ENCODE assay signal across 22 mouse cellular contexts in genomic region chr1:169103113-169103512, GRCm38 (mm10).
DNase-seq lines count a peak whose midpoint lies in the region; ATAC-seq and TF ChIP-seq lines count a peak whose summit lies in the region.
"Had no signal": no experiment of that assay in that cellular context is flagged by ENCODE, and none has a peak within 500 bp of the region (broad histone marks: within the 10 kb centered on the region; RNA-seq: fewer than 3 reads in every experiment).

No protein-coding gene starts in this region.

- no peak for TF ChIP-seq POLR2A in brain, embryonic 14.5 days (IDR thresholded peaks at IDR 0.05; ENCODE audit: borderline replicate concordance, extremely low read depth, insufficient read depth, insufficient read length, poor library complexity, severe bottlenecking)

- no peaks in the 10 kb centered on the region for H3K4me1 ChIP-seq in hindbrain, postnatal 0 days (ENCODE audit: insufficient read depth, low read length)
- no peaks in the 10 kb centered on the region for H3K4me1 ChIP-seq in hindbrain, embryonic 11.5 days (replicated peaks; ENCODE audit: control insufficient read depth, insufficient read depth, low read length)
- peaks cover 5% of the 10 kb centered on the region; the same call in 1 of the 2 replicates for H3K4me1 ChIP-seq in lung, embryonic 14.5 days (ENCODE audit: insufficient read depth)
- H3K4me1 ChIP-seq: embryonic facial prominence, embryonic 10.5 days; hindbrain, embryonic 12.5 days; liver, embryonic 15.5 days had no signal

- POLR2A ChIA-PET in Patski (lab: Charles Lee), result no interaction called here

- no peaks in the 10 kb centered on the region for H3K36me3 ChIP-seq in hindbrain, postnatal 0 days (ENCODE audit: insufficient read depth, low read length)
- no peaks in the 10 kb centered on the region for H3K36me3 ChIP-seq in hindbrain, embryonic 11.5 days (ENCODE audit: control insufficient read depth, insufficient read depth, low read length)
- H3K36me3 ChIP-seq in lung, embryonic 14.5 days (ENCODE audit: insufficient read depth), result no peaks in the 10 kb centered on the region
- H3K36me3 ChIP-seq: embryonic facial prominence, embryonic 10.5 days; hindbrain, embryonic 12.5 days; limb, embryonic 10.5 days; liver, embryonic 15.5 days; midbrain, embryonic 12.5 days had no signal

- H3K27me3 ChIP-seq in hindbrain, postnatal 0 days (ENCODE audit: insufficient read depth, low read length), result no peaks in the 10 kb centered on the region
- no peaks in the 10 kb centered on the region for H3K27me3 ChIP-seq in hindbrain, embryonic 11.5 days (ENCODE audit: control insufficient read depth, insufficient read depth, low read length)
- no peaks in the 10 kb centered on the region for H3K27me3 ChIP-seq in lung, embryonic 14.5 days (ENCODE audit: insufficient read depth, low read length)
- H3K27me3 ChIP-seq in Patski, result no peaks in the 10 kb centered on the region
- H3K27me3 ChIP-seq: hindbrain, embryonic 12.5 days; liver, embryonic 15.5 days; midbrain, embryonic 12.5 days had no signal

- no peak for ATAC-seq in hindbrain, postnatal 0 days
- no peak for ATAC-seq in hindbrain, embryonic 11.5 days (ENCODE audit: low FRiP score)
- ATAC-seq in lung, embryonic 14.5 days (ENCODE audit: insufficient read depth), result no peak
- ATAC-seq in Patski, result no peak

- peak; percentile 26 for TF ChIP-seq CTCF in hindbrain, postnatal 0 days (IDR thresholded peaks at IDR 0.05; ENCODE audit: low read depth)
- TF ChIP-seq CTCF in lung, embryonic 14.5 days (IDR thresholded peaks at IDR 0.05; ENCODE audit: low read depth), result no peak
- peak; percentile 13 for TF ChIP-seq CTCF in Patski (IDR thresholded peaks at IDR 0.05)
- no peak for TF ChIP-seq CTCF in brain, embryonic 14.5 days (IDR thresholded peaks at IDR 0.05; ENCODE audit: borderline replicate concordance, extremely low read depth, insufficient read depth, insufficient read length)

- DNase-seq in hindbrain, postnatal 0 days (ENCODE audit: low spot score), result peak; percentile 15
- no peak for DNase-seq in hindbrain, embryonic 11.5 days (ENCODE audit: low spot score)
- peak; percentile 34 for DNase-seq in lung, embryonic 14.5 days
- DNase-seq in lung, postnatal 4 days, result no peak
- DNase-seq in Patski (ENCODE audit: low read depth, low spot score), result no peak
- peak; percentile 43 for DNase-seq in brain, embryonic 14.5 days (ENCODE audit: low read depth)
- DNase-seq in adrenal gland, postnatal 36 days, result no peak
- DNase-seq: adrenal gland, postnatal 25 days; cerebellum, adult 11-12 months; heart, postnatal 10 days; kidney, adult 11 months; kidney, postnatal 36 days; liver; lung, postnatal 10 days; right cerebral cortex, postnatal 4 days; thymus, postnatal 25 days had no signal

- 62% methylated on average over 2 of the region's 2 CpGs for WGBS in hindbrain, postnatal 0 days
- WGBS in hindbrain, embryonic 11.5 days, result 78% methylated on average over 2 of the region's 2 CpGs
- WGBS in lung, embryonic 14.5 days, result 52% methylated on average over 2 of the region's 2 CpGs

- in situ Hi-C loops in Patski (cut with MboI; ENCODE audit: low pct_unique_long_range_greater_than_20kb), result no loop called here

- H3K27ac ChIP-seq in hindbrain, postnatal 0 days, result no peak overlapping the region
- no peak overlapping the region for H3K27ac ChIP-seq in hindbrain, embryonic 11.5 days (ENCODE audit: low read depth, low read length)
- no peak overlapping the region for H3K27ac ChIP-seq in lung, embryonic 14.5 days (ENCODE audit: low read depth)
- H3K27ac ChIP-seq: embryonic facial prominence, embryonic 10.5 days; hindbrain, embryonic 12.5 days; limb, embryonic 10.5 days; liver, embryonic 15.5 days; midbrain, embryonic 12.5 days had no signal

- CTCF ChIA-PET in Patski (lab: Charles Lee), result interaction anchor here (1.4 kb wide), 1 partner anchor 11 kb away, joined by 3 read pairs; no protein-coding TSS in a partner anchor

- no peak overlapping the region for H3K4me3 ChIP-seq in hindbrain, postnatal 0 days (ENCODE audit: low read length)
- H3K4me3 ChIP-seq in hindbrain, embryonic 11.5 days (ENCODE audit: low read depth, low read length), result no peak overlapping the region
- no peak overlapping the region for H3K4me3 ChIP-seq in lung, embryonic 14.5 days (ENCODE audit: low read depth, low read length)
- H3K4me3 ChIP-seq: embryonic facial prominence, embryonic 10.5 days; hindbrain, embryonic 12.5 days; limb, embryonic 10.5 days; liver, embryonic 15.5 days; midbrain, embryonic 12.5 days had no signal

- H3K9me3 ChIP-seq in hindbrain, postnatal 0 days (ENCODE audit: low read length), result no peaks in the 10 kb centered on the region
- H3K9me3 ChIP-seq in hindbrain, embryonic 11.5 days (ENCODE audit: control insufficient read depth, low read length), result no peaks in the 10 kb centered on the region
- no peaks in the 10 kb centered on the region for H3K9me3 ChIP-seq in lung, embryonic 14.5 days (ENCODE audit: low read depth, low read length)
- H3K9me3 ChIP-seq: embryonic facial prominence, embryonic 10.5 days; hindbrain, embryonic 12.5 days; limb, embryonic 10.5 days; liver, embryonic 15.5 days; midbrain, embryonic 12.5 days had no signal

- H3K4me2 ChIP-seq in hindbrain, postnatal 0 days (ENCODE audit: low read depth, low read length), result no peak overlapping the region
- no peak overlapping the region for H3K4me2 ChIP-seq in hindbrain, embryonic 11.5 days (replicated peaks; ENCODE audit: low read depth, low read length)
- H3K4me2 ChIP-seq in lung, embryonic 14.5 days, result no peak overlapping the region
- H3K4me2 ChIP-seq: heart, embryonic 11.5 days; hindbrain, embryonic 12.5 days; liver, embryonic 15.5 days; midbrain, embryonic 12.5 days had no signal

- no peak overlapping the region for H3K9ac ChIP-seq in hindbrain, postnatal 0 days (replicated peaks; ENCODE audit: low read length)
- no peak overlapping the region for H3K9ac ChIP-seq in hindbrain, embryonic 11.5 days (ENCODE audit: low read depth, low read length)
- no peak overlapping the region for H3K9ac ChIP-seq in lung, embryonic 14.5 days
- H3K9ac ChIP-seq: hindbrain, embryonic 12.5 days; liver, embryonic 15.5 days; midbrain, embryonic 12.5 days had no signal

Comparison
In these comparisons a context has a peak if more than half of its experiments do, and no peak if none do; other contexts are left out.
1. DNase-seq: peak in hindbrain, postnatal 0 days (single experiment), lung, embryonic 14.5 days (single experiment) and brain, embryonic 14.5 days (single experiment); none in hindbrain, embryonic 11.5 days (single experiment), lung, postnatal 4 days (0 of 2), Patski (single experiment) and adrenal gland, postnatal 36 days (0 of 2).
2. CTCF ChIP-seq: peak in hindbrain, postnatal 0 days (single experiment) and Patski (single experiment); none in lung, embryonic 14.5 days (single experiment) and brain, embryonic 14.5 days (single experiment).